Mouse (Mus musculus) monocyte, adult 59 days (primary cell): ENCODE measurements around the gene Ip6k3. TPM values are rescaled to one million over a fixed set of nuclear protein-coding genes. Genes with fewer than 3 reads are reported as not detected.

Experiments
- total RNA-seq, 2 experiments: library from RNA; stranded (reverse); gene quantifications; one replicate each; pipeline ENCODE4 v1.2.4; 2023

Gene Ip6k3
- total RNA-seq: 10 to 100 TPM in 1 of 2 experiments, 1 to 10 TPM in 1; 9.6 to 12.1 TPM

DNA sequence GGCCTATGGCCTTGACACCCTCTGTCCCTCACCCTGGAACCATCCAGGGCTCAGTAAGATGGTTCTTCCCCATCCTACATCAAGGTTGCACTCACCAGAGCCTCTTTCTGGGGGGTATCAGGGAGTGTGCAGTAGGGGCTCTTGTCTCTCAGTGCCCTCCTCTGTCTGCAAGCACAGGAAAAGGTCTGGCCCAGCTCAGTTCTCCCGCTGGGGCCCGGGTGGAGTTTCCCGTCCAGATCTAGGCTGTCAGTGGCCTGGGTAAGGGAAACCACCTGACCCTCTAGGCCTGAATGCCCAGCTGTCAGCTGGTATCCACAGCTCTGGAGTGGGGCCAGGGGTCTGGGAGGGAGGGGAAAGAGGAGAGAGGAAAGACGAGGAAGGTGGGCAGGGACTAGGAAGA is at the start of gene Ip6k3:
Ip6k3 (minus strand) TSS at position 251 of the 400 bp plus-strand sequence.

DNA sequence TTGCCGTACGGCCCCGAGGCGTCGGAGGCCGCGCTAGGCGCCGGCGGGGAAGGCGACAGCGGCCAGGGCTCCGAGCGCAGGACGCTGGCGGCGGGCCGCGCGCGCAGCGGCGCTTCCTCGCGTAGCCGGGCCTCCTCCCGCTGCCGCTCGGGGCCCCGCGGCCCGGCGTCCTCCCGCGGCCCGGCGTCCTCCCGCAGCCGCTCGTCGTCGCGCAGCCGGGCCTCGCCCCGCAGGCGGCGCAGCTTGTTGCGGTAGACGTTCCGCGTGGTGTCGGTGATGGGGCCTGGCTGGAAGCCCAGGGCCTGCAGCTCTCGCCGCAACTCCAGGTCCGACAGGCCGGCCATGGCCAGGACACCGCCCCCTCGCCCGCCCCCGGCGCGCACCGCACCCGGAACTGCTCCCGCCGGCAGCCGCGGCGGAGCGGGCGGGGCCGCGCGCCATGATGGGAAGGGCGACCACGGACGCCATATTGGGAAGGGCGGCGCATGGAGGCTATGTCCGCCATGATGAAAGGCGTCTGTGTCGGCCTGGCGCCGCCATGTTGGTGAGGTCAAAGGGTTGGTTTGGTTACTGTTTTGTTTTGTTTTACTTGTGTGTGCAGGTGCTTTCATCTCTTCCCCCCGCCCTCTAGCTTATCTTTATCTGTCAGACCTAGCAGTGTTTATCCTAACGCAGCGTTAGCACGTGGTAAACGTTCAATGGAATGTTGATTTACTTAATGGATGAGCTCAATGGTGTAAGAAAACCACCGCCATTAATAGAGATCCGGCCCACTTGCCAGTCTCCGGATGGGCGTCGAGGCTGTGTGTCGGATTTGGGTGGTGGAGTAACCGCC is 36.7 kb upstream of the Ip6k3 start, which contains the start of gene Lemd2:
Lemd2 (minus strand) TSS at position 395 of the 835 bp plus-strand sequence.

DNA sequence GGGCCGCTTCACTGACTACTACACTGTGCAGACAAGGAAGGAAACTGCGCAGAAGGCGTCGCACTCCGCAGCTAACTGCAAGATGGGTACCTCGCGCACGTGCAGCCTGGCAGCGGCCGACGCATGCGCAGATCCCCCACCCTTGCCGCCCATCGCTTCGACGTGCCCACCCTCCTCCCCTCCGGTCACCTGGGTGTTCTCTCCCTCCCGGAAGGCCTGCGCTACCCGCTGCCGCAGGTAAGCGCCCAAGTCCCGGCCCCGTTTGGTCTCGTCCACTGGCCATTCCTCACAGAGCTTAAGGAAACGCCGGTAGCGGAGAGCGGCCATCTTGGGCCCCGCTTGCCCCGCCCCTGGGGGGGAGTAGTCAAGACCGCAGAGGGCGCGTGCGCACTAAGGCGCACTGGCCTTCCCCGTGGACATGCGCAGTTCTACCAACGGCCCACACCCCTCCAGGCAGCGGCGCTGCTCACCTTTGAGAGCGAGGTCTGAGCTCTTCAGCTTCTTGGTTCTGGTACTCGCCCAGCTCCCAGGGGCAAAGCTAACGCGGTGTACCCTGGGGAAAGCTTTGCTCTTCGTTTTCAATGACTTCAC is 33.9 kb downstream of the Ip6k3 start, which contains the start of gene Uqcc2:
Uqcc2 (minus strand) TSS at position 366 of the 591 bp plus-strand sequence.

Other genes with a start within 250 kb of the Ip6k3 start
- 10 to 100 TPM; 33.5 to 36.3 TPM for gene Phf1, start 234.7 kb downstream of the Ip6k3 start, total RNA-seq
- 10 to 100 TPM; 84.9 to 92.8 TPM for gene Cuta, start 228.2 kb downstream of the Ip6k3 start, total RNA-seq
- gene Syngap1, start 226.5 kb downstream of the Ip6k3 start, total RNA-seq: 1 to 10 TPM; 1.8 to 4.4 TPM
- gene Zbtb9, start 194.6 kb downstream of the Ip6k3 start, total RNA-seq: 10 to 100 TPM; 10.5 to 11.1 TPM
- gene Bak1, start 138.8 kb downstream of the Ip6k3 start, total RNA-seq: 100 to 1,000 TPM; 100 to 107 TPM
- 10 to 100 TPM; 10.4 to 10.6 TPM for gene Itpr3, start 110.5 kb downstream of the Ip6k3 start, total RNA-seq
- 10 to 100 TPM; 51.8 to 64.8 TPM for gene Uqcc2, start 33.9 kb downstream of the Ip6k3 start, total RNA-seq
- 10 to 100 TPM; 67.5 to 75.6 TPM for gene Lemd2, start 36.7 kb upstream of the Ip6k3 start, total RNA-seq